Mouse (Mus musculus) hindbrain, embryonic 11.5 days (tissue): ENCODE data around the gene Tbc1d16. TPM values are rescaled to one million over a fixed set of nuclear protein-coding genes. Genes with fewer than 3 reads are reported as not detected.
A peak's percentile ranks its signal among the peaks of the same experiment; 100 is the strongest.

Experiments
- ATAC-seq: fragments of 200-750 bp; cut with Nextera tagmentation; 2 replicates; pipeline ENCODE4 v1.8.0; 2017; ENCODE audit warnings: mild to moderate bottlenecking, moderate TSS enrichment, moderate library complexity; ENCODE audit not compliant: low FRiP score
- DNase-seq: peaks from one replicate; pipeline ENCODE4 v3.0.0-alpha.2; 2015; ENCODE audit warnings: low spot score
- H3K27ac ChIP-seq: fragments of 300-500 bp; sonication (generic); 2 replicates; pipeline ENCODE4 v1.5.1; 2014; ENCODE audit warnings: mild to moderate bottlenecking, low read depth, low read length
- H3K27me3 ChIP-seq: fragments of 300-500 bp; sonication (generic); 2 replicates; pipeline ENCODE4 v1.6.1; 2014; ENCODE audit warnings: mild to moderate bottlenecking, low read length, moderate library complexity, mixed read lengths; ENCODE audit not compliant: control insufficient read depth, insufficient read depth
- H3K36me3 ChIP-seq: fragments of 300-500 bp; sonication (generic); 2 replicates; pipeline ENCODE4 v1.6.1; 2014; ENCODE audit warnings: mild to moderate bottlenecking, low read length, moderate library complexity, mixed read lengths; ENCODE audit not compliant: control insufficient read depth, insufficient read depth
- H3K4me1 ChIP-seq: fragments of 300-500 bp; sonication (generic); replicated peaks from 2 replicates; pipeline ENCODE4 v1.6.1; 2014; ENCODE audit warnings: low read length, mixed read lengths; ENCODE audit not compliant: control insufficient read depth, insufficient read depth
- H3K4me2 ChIP-seq: fragments of 300-500 bp; sonication (generic); replicated peaks from 2 replicates; pipeline ENCODE4 v1.6.1; 2014; ENCODE audit warnings: mild to moderate bottlenecking, low read depth, low read length
- H3K4me3 ChIP-seq: fragments of 300-500 bp; sonication (generic); 2 replicates; pipeline ENCODE4 v1.5.1; 2014; ENCODE audit warnings: low read depth, low read length
- H3K9ac ChIP-seq: fragments of 300-500 bp; sonication (generic); 2 replicates; pipeline ENCODE4 v1.6.1; 2014; ENCODE audit warnings: low read depth, low read length
- H3K9me3 ChIP-seq: fragments of 300-500 bp; sonication (generic); 2 replicates; pipeline ENCODE4 v1.6.1; 2016; ENCODE audit warnings: low read length; ENCODE audit not compliant: control insufficient read depth
- WGBS: fragments of 180-500 bp; shearing (Covaris S2); extraction: QIAGEN DNeasy Blood & Tissue Kit; methylation state at CpG from one replicate; pipeline ENCODE4 v1.1.7; 2014; 5-methylcytosine and 5-hydroxymethylcytosine counted together
- polyA plus RNA-seq: library from polyadenylated mRNA; unstranded; fragments of >200 nt; fragmentation: Nextera tagmentation; extraction: Ambion mirVana; gene quantifications from 2 replicates; pipeline ENCODE4 v1.2.1, GENCODE M21; 2014

Tbc1d16 gene
- polyA plus RNA-seq, 1 experiment from 2014 or later: 20.7 TPM

- H3K4me1 ChIP-seq: peaks cover under 1% of the 10 kb centered on the region
- no peak overlapping the region for H3K4me3 ChIP-seq
- ATAC-seq (no peak), DNase-seq (no peak)
- no peak overlapping the region for H3K27ac ChIP-seq
- H3K9ac ChIP-seq: no peak overlapping the region
- no peaks in the 10 kb centered on the region for H3K9me3 ChIP-seq
- no peaks in the 10 kb centered on the region for H3K36me3 ChIP-seq
- WGBS: 88% methylated on average over 7 of the region's 7 CpGs
- H3K4me2 ChIP-seq: no peak overlapping the region
- H3K27me3 ChIP-seq: 0 out of 2 replicates have a peak, but pooled peaks cover 1% of the 10 kb centered on the region
These were observed 64.6 kb downstream of the Tbc1d16 start for GRCm38 (mm10) chr11:119163734-119163992.

- ATAC-seq (no peak), DNase-seq (no peak)
- Histone ChIP-seq H3K36me3 (no peaks in the 10 kb centered on the region), H3K4me1 (peaks cover 5% of the 10 kb centered on the region), H3K9ac (no peak overlapping the region), H3K4me2 (no peak overlapping the region), H3K4me3 (no peak overlapping the region), H3K27me3 (0 out of 2 replicates have a peak, but pooled peaks cover 3% of the 10 kb centered on the region), H3K27ac (no peak overlapping the region), H3K9me3 (no peaks in the 10 kb centered on the region)
- WGBS: 77% methylated on average over 22 of the region's 22 CpGs
These were observed 65.2 kb downstream of the Tbc1d16 start for GRCm38 (mm10) chr11:119162959-119163733.

- Histone ChIP-seq H3K27me3 (0 out of 2 replicates have a peak, but pooled peaks cover 3% of the 10 kb centered on the region), H3K4me3 (no peak overlapping the region), H3K36me3 (no peaks in the 10 kb centered on the region), H3K4me1 (peaks cover 15% of the 10 kb centered on the region), H3K9me3 (no peaks in the 10 kb centered on the region), H3K4me2 (no peak overlapping the region), H3K9ac (no peak overlapping the region), H3K27ac (no peak overlapping the region)
- ATAC-seq: no peak
- DNase-seq: no peak
- 94% methylated on average over 2 of the region's 2 CpGs for WGBS
These were observed 66.6 kb downstream of the Tbc1d16 start for GRCm38 (mm10) chr11:119161665-119162064.

- Histone ChIP-seq H3K27me3 (peaks cover 6% of the 10 kb centered on the region; the same call in 1 of the 2 replicates), H3K9ac (no peak overlapping the region), H3K4me1 (peaks cover 21% of the 10 kb centered on the region), H3K4me3 (no peak overlapping the region), H3K27ac (no peak overlapping the region), H3K36me3 (no peaks in the 10 kb centered on the region), H3K4me2 (no peak overlapping the region), H3K9me3 (no peaks in the 10 kb centered on the region)
- DNase-seq (no peak), ATAC-seq (no peak)
- WGBS: 90% methylated on average over 5 of the region's 5 CpGs
These were observed 68.2 kb downstream of the Tbc1d16 start for GRCm38 (mm10) chr11:119160050-119160449.

- ATAC-seq: no peak
- H3K4me1 ChIP-seq: peaks cover 21% of the 10 kb centered on the region
- no peaks in the 10 kb centered on the region for H3K9me3 ChIP-seq
- H3K4me2 ChIP-seq: no peak overlapping the region
- H3K4me3 ChIP-seq: no peak overlapping the region
- WGBS: 35% methylated on average over 11 of the region's 11 CpGs
- H3K27me3 ChIP-seq: peaks cover 6% of the 10 kb centered on the region; the same call in 1 of the 2 replicates
- peaks cover 5% of the 10 kb centered on the region for H3K36me3 ChIP-seq
- H3K9ac ChIP-seq: no peak overlapping the region
- DNase-seq: no peak
- no peak overlapping the region for H3K27ac ChIP-seq
These were observed 68.8 kb downstream of the Tbc1d16 start for GRCm38 (mm10) chr11:119159496-119159895.

- peak; percentile 60 for DNase-seq
- Histone ChIP-seq H3K4me3 (no peak overlapping the region), H3K27me3 (peaks cover 6% of the 10 kb centered on the region; the same call in 1 of the 2 replicates)
These were observed 70.7 kb downstream of the Tbc1d16 start for GRCm38 (mm10) chr11:119157377-119158189.

GRCm38 (mm10) chr11:119156481-119157254, 71.6 kb downstream of the Tbc1d16 start:
- H3K4me3 ChIP-seq: no peak overlapping the region
- 13% methylated on average over 24 of the region's 24 CpGs for WGBS
- H3K9ac ChIP-seq: peak overlapping the region; percentile 0; the same call in 1 of the 2 replicates
- peak overlapping the region; percentile 12 for H3K4me2 ChIP-seq
- ATAC-seq (peak; percentile 62), DNase-seq (peak; percentile 72)
- H3K27me3 ChIP-seq: peaks cover 6% of the 10 kb centered on the region; the same call in 1 of the 2 replicates
- H3K4me1 ChIP-seq: peaks cover 21% of the 10 kb centered on the region
- H3K36me3 ChIP-seq: peaks cover 6% of the 10 kb centered on the region
- no peaks in the 10 kb centered on the region for H3K9me3 ChIP-seq
- H3K27ac ChIP-seq: peak overlapping the region; percentile 54

More at GRCm38 (mm10) chr11:119157377-119158189, 70.7 kb downstream of the Tbc1d16 start:
- no peaks in the 10 kb centered on the region for H3K9me3 ChIP-seq
- H3K4me2 ChIP-seq: peak overlapping the region; percentile 12
- peaks cover 6% of the 10 kb centered on the region for H3K36me3 ChIP-seq
- H3K4me1 ChIP-seq: peaks cover 21% of the 10 kb centered on the region
- 0 out of 2 replicates have a peak overlapping the region, but pooled peaks have one; percentile 0 for H3K9ac ChIP-seq
- peak overlapping the region; percentile 54 for H3K27ac ChIP-seq
- no peak for ATAC-seq
- WGBS: 14% methylated on average over 20 of the region's 20 CpGs
